Mouse (Mus musculus) cortical plate, adult 2 months (tissue): ENCODE measurements around the gene Trank1.

ENCODE experiments used
- CTCF ChIP-seq: fragments of 200-500 bp; IDR thresholded peaks from 2 replicates; pipeline ENCODE4 v1.5.1; 2011; ENCODE audit warnings: mild to moderate bottlenecking, control low read depth, low read length; ENCODE audit not compliant: insufficient read depth; ENCODE audit errors: extremely low read depth
- POLR2A ChIP-seq: fragments of 200-500 bp; IDR thresholded peaks from 2 replicates; pipeline ENCODE4 v1.6.1; 2011; ENCODE audit warnings: mild to moderate bottlenecking, low read length, control low read depth; ENCODE audit not compliant: insufficient read depth; ENCODE audit errors: extremely low read depth

DNA sequence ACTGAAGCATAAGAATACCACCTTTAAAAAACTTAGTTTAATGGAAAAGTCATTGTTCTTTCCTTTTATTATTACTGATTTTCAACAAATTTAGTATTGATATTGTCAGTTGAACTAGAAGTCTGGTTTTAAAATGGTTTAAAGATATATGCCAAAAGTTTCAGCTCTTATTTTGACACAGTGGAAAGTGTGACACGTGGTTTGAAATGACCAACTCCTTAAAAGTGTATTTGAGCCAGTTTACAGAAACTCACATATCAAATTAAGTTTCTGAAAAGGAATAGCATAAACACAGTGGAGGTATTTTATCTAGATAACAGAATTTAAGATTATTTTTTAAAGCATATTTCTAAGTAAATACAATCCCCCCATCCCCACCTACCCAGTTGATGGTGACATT, 37.6 kb upstream of the Trank1 start:
- TF ChIP-seq POLR2A (no peak), CTCF (no peak)
